Mouse (Mus musculus): Measurements from ENCODE around the gene Tns1. TPM values are rescaled to one million over a fixed set of nuclear protein-coding genes. Genes with fewer than 3 reads are reported as not detected.

The Tns1 gene
- polyA plus RNA-seq, 1 experiment from 2014 or later, result 184 TPM

DNA sequence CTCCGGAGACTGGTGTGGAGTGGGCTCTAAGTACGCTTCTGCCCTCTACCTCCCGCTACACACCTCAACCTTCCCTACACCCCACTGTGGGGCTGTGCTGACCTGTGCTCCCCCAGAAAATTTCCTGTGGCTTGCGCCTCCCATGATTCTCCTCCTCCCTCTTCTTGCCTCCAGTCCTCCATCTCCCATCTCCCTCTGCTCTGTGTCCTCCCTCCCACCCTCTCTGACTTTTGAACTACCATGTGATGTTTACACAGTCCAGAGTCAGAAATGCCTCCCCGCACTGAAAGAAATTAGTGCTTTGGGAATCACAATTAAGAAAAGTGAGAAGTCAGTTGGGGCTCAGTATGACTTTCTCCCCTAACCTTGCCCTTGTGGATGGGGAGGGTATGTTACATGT lies 64.7 kb downstream of the Tns1 start:
- DNase-seq (ENCODE audit: low spot score), result no peak
- peaks cover 13% of the 10 kb centered on the region; the same call in 1 of the 2 replicates for H3K4me1 ChIP-seq (ENCODE audit: insufficient read depth, low read depth, low read length)
- peak overlapping the region; percentile 21; the same call in 1 of the 2 replicates for H3K27ac ChIP-seq (ENCODE audit: low read length)
- H3K9ac ChIP-seq (replicated peaks; ENCODE audit: low read depth), result no peak overlapping the region
- H3K36me3 ChIP-seq (ENCODE audit: insufficient read depth, low read length), result no peaks in the 10 kb centered on the region
- ATAC-seq, result no peak
- no peaks in the 10 kb centered on the region for H3K9me3 ChIP-seq (ENCODE audit: low read length)
- 75% methylated on average over 5 of the region's 5 CpGs for WGBS
- H3K4me3 ChIP-seq (ENCODE audit: low read depth, low read length), result no peak overlapping the region
- no peaks in the 10 kb centered on the region for H3K27me3 ChIP-seq (replicated peaks; ENCODE audit: insufficient read depth, low read length)
- no peak for TF ChIP-seq EP300 (IDR thresholded peaks at IDR 0.05)
- TF ChIP-seq CTCF (IDR thresholded peaks at IDR 0.05), result no peak
- no peak overlapping the region for H3K4me2 ChIP-seq (replicated peaks; ENCODE audit: low read depth, low read length)

GRCm38 (mm10) chr1:74058771-74059170 lies 65.5 kb downstream of the Tns1 start:
- WGBS, result 40% methylated on average over 4 of the region's 4 CpGs
- H3K27me3 ChIP-seq (replicated peaks; ENCODE audit: insufficient read depth, low read length), result no peaks in the 10 kb centered on the region
- H3K36me3 ChIP-seq (ENCODE audit: insufficient read depth, low read length), result no peaks in the 10 kb centered on the region
- H3K4me3 ChIP-seq (ENCODE audit: low read depth, low read length), result no peak overlapping the region
- H3K4me1 ChIP-seq (ENCODE audit: insufficient read depth, low read depth, low read length), result peaks cover 13% of the 10 kb centered on the region; the same call in 1 of the 2 replicates
- ATAC-seq (no peak), DNase-seq (ENCODE audit: low spot score) (no peak)
- no peak overlapping the region for H3K9ac ChIP-seq (replicated peaks; ENCODE audit: low read depth)
- no peak for TF ChIP-seq EP300 (IDR thresholded peaks at IDR 0.05)
- TF ChIP-seq CTCF (IDR thresholded peaks at IDR 0.05), result no peak
- H3K4me2 ChIP-seq (replicated peaks; ENCODE audit: low read depth, low read length), result no peak overlapping the region
- H3K27ac ChIP-seq (ENCODE audit: low read length), result no peak overlapping the region
- H3K9me3 ChIP-seq (ENCODE audit: low read length), result no peaks in the 10 kb centered on the region

- Histone ChIP-seq H3K27me3 (replicated peaks; ENCODE audit: insufficient read depth, low read length) (no peaks in the 10 kb centered on the region), H3K4me1 (ENCODE audit: insufficient read depth, low read depth, low read length) (peaks cover 13% of the 10 kb centered on the region; the same call in 1 of the 2 replicates)
Observed at GRCm38 (mm10) chr1:74058309-74058708, 65.9 kb downstream of the Tns1 start.

GRCm38 (mm10) chr1:74057501-74057900 lies 66.7 kb downstream of the Tns1 start:
- ATAC-seq (no peak), DNase-seq (ENCODE audit: low spot score) (no peak)
- Histone ChIP-seq H3K27ac (ENCODE audit: low read length) (no peak overlapping the region), H3K4me1 (ENCODE audit: insufficient read depth, low read depth, low read length) (peaks cover 13% of the 10 kb centered on the region; the same call in 1 of the 2 replicates), H3K9ac (replicated peaks; ENCODE audit: low read depth) (no peak overlapping the region), H3K36me3 (ENCODE audit: insufficient read depth, low read length) (no peaks in the 10 kb centered on the region), H3K9me3 (ENCODE audit: low read length) (no peaks in the 10 kb centered on the region), H3K4me3 (ENCODE audit: low read depth, low read length) (no peak overlapping the region), H3K4me2 (replicated peaks; ENCODE audit: low read depth, low read length) (no peak overlapping the region), H3K27me3 (replicated peaks; ENCODE audit: insufficient read depth, low read length) (no peaks in the 10 kb centered on the region)
- no peak for TF ChIP-seq CTCF (IDR thresholded peaks at IDR 0.05)
- WGBS, result 76% methylated on average over 5 of the region's 5 CpGs

More at GRCm38 (mm10) chr1:74058309-74058708, 65.9 kb downstream of the Tns1 start:
- Histone ChIP-seq H3K9me3 (ENCODE audit: low read length) (no peaks in the 10 kb centered on the region), H3K4me3 (ENCODE audit: low read depth, low read length) (no peak overlapping the region), H3K36me3 (ENCODE audit: insufficient read depth, low read length) (no peaks in the 10 kb centered on the region), H3K27ac (ENCODE audit: low read length) (no peak overlapping the region), H3K4me2 (replicated peaks; ENCODE audit: low read depth, low read length) (no peak overlapping the region), H3K9ac (replicated peaks; ENCODE audit: low read depth) (no peak overlapping the region)
- ATAC-seq, result no peak
- DNase-seq (ENCODE audit: low spot score), result no peak
- TF ChIP-seq EP300 (IDR thresholded peaks at IDR 0.05), result no peak
- no peak for TF ChIP-seq CTCF (IDR thresholded peaks at IDR 0.05)
- 80% methylated on average over 4 of the region's 4 CpGs for WGBS

GRCm38 (mm10) chr1:74055552-74055951 lies 68.7 kb downstream of the Tns1 start:
- DNase-seq (ENCODE audit: low spot score), result no peak
- Histone ChIP-seq H3K27me3 (replicated peaks; ENCODE audit: insufficient read depth, low read length) (no peaks in the 10 kb centered on the region), H3K36me3 (ENCODE audit: insufficient read depth, low read length) (no peaks in the 10 kb centered on the region), H3K4me3 (ENCODE audit: low read depth, low read length) (no peak overlapping the region), H3K4me2 (replicated peaks; ENCODE audit: low read depth, low read length) (no peak overlapping the region), H3K9ac (replicated peaks; ENCODE audit: low read depth) (no peak overlapping the region), H3K27ac (ENCODE audit: low read length) (no peak overlapping the region), H3K4me1 (ENCODE audit: insufficient read depth, low read depth, low read length) (peaks cover 13% of the 10 kb centered on the region; the same call in 1 of the 2 replicates), H3K9me3 (ENCODE audit: low read length) (no peaks in the 10 kb centered on the region)
- 72% methylated on average over 4 of the region's 4 CpGs for WGBS
- TF ChIP-seq EP300 (IDR thresholded peaks at IDR 0.05) (no peak), CTCF (IDR thresholded peaks at IDR 0.05) (no peak)
- no peak for ATAC-seq

DNA sequence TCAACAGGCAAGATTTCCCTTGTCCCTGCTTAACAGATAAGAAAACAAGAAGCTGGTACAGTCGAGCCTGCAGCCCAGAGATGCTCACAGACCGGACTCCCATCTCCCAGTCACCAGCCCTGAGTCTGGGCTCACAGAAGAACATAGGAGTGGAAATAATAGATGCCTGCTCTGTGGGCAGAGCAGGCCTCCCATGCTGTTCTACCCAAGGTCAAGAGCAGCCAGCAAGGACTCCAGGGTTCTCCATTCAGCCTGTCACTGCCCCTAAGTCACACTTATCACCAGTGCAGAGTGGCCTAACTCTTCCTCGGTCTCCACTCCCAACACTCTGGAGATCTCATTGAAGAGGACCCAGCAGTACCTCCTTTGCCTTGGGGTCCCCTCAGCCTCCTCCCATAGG lies 69.8 kb downstream of the Tns1 start:
- H3K27me3 ChIP-seq (replicated peaks; ENCODE audit: insufficient read depth, low read length), result no peaks in the 10 kb centered on the region
- ATAC-seq, result peak; percentile 1; the same call in 1 of the 2 replicates
- 44% methylated on average over 3 of the region's 3 CpGs for WGBS
- H3K36me3 ChIP-seq (ENCODE audit: insufficient read depth, low read length), result no peaks in the 10 kb centered on the region
- no peak for TF ChIP-seq CTCF (IDR thresholded peaks at IDR 0.05)
- TF ChIP-seq EP300 (IDR thresholded peaks at IDR 0.05), result no peak
- H3K9ac ChIP-seq (replicated peaks; ENCODE audit: low read depth), result no peak overlapping the region
- H3K4me3 ChIP-seq (ENCODE audit: low read depth, low read length), result no peak overlapping the region
- H3K27ac ChIP-seq (ENCODE audit: low read length), result peak overlapping the region; percentile 73
- peaks cover 14% of the 10 kb centered on the region for H3K4me1 ChIP-seq (ENCODE audit: insufficient read depth, low read depth, low read length)
- no peaks in the 10 kb centered on the region for H3K9me3 ChIP-seq (ENCODE audit: low read length)
- no peak overlapping the region for H3K4me2 ChIP-seq (replicated peaks; ENCODE audit: low read depth, low read length)
- no peak for DNase-seq (ENCODE audit: low spot score)

- Histone ChIP-seq H3K4me2 (replicated peaks; ENCODE audit: low read depth, low read length) (no peak overlapping the region), H3K27ac (ENCODE audit: low read length) (peak overlapping the region; percentile 73), H3K36me3 (ENCODE audit: insufficient read depth, low read length) (no peaks in the 10 kb centered on the region), H3K27me3 (replicated peaks; ENCODE audit: insufficient read depth, low read length) (no peaks in the 10 kb centered on the region), H3K9ac (replicated peaks; ENCODE audit: low read depth) (no peak overlapping the region), H3K4me1 (ENCODE audit: insufficient read depth, low read depth, low read length) (peaks cover 15% of the 10 kb centered on the region), H3K9me3 (ENCODE audit: low read length) (no peaks in the 10 kb centered on the region), H3K4me3 (ENCODE audit: low read depth, low read length) (no peak overlapping the region)
- WGBS, result 25% methylated on average over 6 of the region's 7 CpGs
- peak; percentile 86 for ATAC-seq
- DNase-seq (ENCODE audit: low spot score), result peak; percentile 74
- peak; percentile 81 for TF ChIP-seq EP300 (IDR thresholded peaks at IDR 0.05)
- TF ChIP-seq CTCF (IDR thresholded peaks at IDR 0.05), result no peak
Observed at GRCm38 (mm10) chr1:74054007-74054406, 70.2 kb downstream of the Tns1 start.

Data from lung, postnatal 0 days (tissue).